Mouse (Mus musculus): ENCODE measurements around the gene Basp1. TPM values are rescaled to one million over a fixed set of nuclear protein-coding genes. Genes with fewer than 3 reads are reported as not detected.
A peak's percentile ranks its signal among the peaks of the same experiment; 100 is the strongest.

The Basp1 gene
- total and polyA plus RNA-seq, 2 experiments from 2014 or later = 547 to 1,429 TPM

- 48% methylated on average over 3 of the region's 3 CpGs for WGBS
- Histone ChIP-seq H3K27me3 (ENCODE audit: insufficient read depth, low read length) (no peaks in the 10 kb centered on the region), H3K4me1 (ENCODE audit: insufficient read depth, low read length) (peaks cover 33% of the 10 kb centered on the region), H3K27ac (ENCODE audit: low read depth, low read length) (no peak overlapping the region), H3K36me3 (ENCODE audit: insufficient read depth, low read length) (peaks cover 4% of the 10 kb centered on the region; the same call in 1 of the 2 replicates), H3K4me2 (ENCODE audit: low read depth, low read length, poor library complexity, severe bottlenecking) (no peak overlapping the region), H3K9me3 (ENCODE audit: low read length) (no peaks in the 10 kb centered on the region), H3K4me3 (ENCODE audit: low read depth, low read length) (no peak overlapping the region), H3K9ac (replicated peaks; ENCODE audit: low read length, poor library complexity, severe bottlenecking) (no peak overlapping the region)
- no peak for TF ChIP-seq CTCF (IDR thresholded peaks at IDR 0.05)
- DNase-seq (ENCODE audit: low spot score) = no peak
- ATAC-seq (ENCODE audit: low FRiP score) = no peak
Measured at GRCm38 (mm10) chr15:25402001-25402400, 11.6 kb downstream of the Basp1 start.

GRCm38 (mm10) chr15:25400276-25400675, 13.3 kb downstream of the Basp1 start:
- no peak overlapping the region for H3K9ac ChIP-seq (replicated peaks; ENCODE audit: low read length, poor library complexity, severe bottlenecking)
- H3K27ac ChIP-seq (ENCODE audit: low read depth, low read length) = no peak overlapping the region
- H3K4me2 ChIP-seq (ENCODE audit: low read depth, low read length, poor library complexity, severe bottlenecking) = no peak overlapping the region
- no peaks in the 10 kb centered on the region for H3K9me3 ChIP-seq (ENCODE audit: low read length)
- H3K4me1 ChIP-seq (ENCODE audit: insufficient read depth, low read length) = peaks cover 24% of the 10 kb centered on the region
- H3K36me3 ChIP-seq (ENCODE audit: insufficient read depth, low read length) = peaks cover 4% of the 10 kb centered on the region; the same call in 1 of the 2 replicates
- no peak for DNase-seq (ENCODE audit: low spot score)
- no peak overlapping the region for H3K4me3 ChIP-seq (ENCODE audit: low read depth, low read length)
- no peaks in the 10 kb centered on the region for H3K27me3 ChIP-seq (ENCODE audit: insufficient read depth, low read length)
- 0 out of 2 replicates have a peak, but pooled peaks have one; percentile 24 for ATAC-seq (ENCODE audit: low FRiP score)
- 75% methylated on average over 8 of the region's 8 CpGs for WGBS
- TF ChIP-seq CTCF (IDR thresholded peaks at IDR 0.05) = no peak

GRCm38 (mm10) chr15:25395912-25396590, 17.5 kb downstream of the Basp1 start:
- TF ChIP-seq CTCF (IDR thresholded peaks at IDR 0.05) = no peak
- Histone ChIP-seq H3K27ac (ENCODE audit: low read depth, low read length) (0 out of 2 replicates have a peak overlapping the region, but pooled peaks have one; percentile 18), H3K4me1 (ENCODE audit: insufficient read depth, low read length) (peaks cover 9% of the 10 kb centered on the region; the same call in 1 of the 2 replicates), H3K27me3 (ENCODE audit: insufficient read depth, low read length) (no peaks in the 10 kb centered on the region), H3K36me3 (ENCODE audit: insufficient read depth, low read length) (no peaks in the 10 kb centered on the region), H3K4me3 (ENCODE audit: low read depth, low read length) (no peak overlapping the region), H3K4me2 (ENCODE audit: low read depth, low read length, poor library complexity, severe bottlenecking) (no peak overlapping the region), H3K9me3 (ENCODE audit: low read length) (no peaks in the 10 kb centered on the region), H3K9ac (replicated peaks; ENCODE audit: low read length, poor library complexity, severe bottlenecking) (no peak overlapping the region)
- 70% methylated on average over 9 of the region's 9 CpGs for WGBS
- no peak for DNase-seq (ENCODE audit: low spot score)
- no peak for ATAC-seq (ENCODE audit: low FRiP score)

GRCm38 (mm10) chr15:25392525-25393099, 21.0 kb downstream of the Basp1 start:
- DNase-seq (ENCODE audit: low spot score) (no peak), ATAC-seq (ENCODE audit: low FRiP score) (no peak)
- H3K27me3 ChIP-seq (ENCODE audit: insufficient read depth, low read length) = no peaks in the 10 kb centered on the region
- no peak overlapping the region for H3K27ac ChIP-seq (ENCODE audit: low read depth, low read length)
- H3K9ac ChIP-seq (replicated peaks; ENCODE audit: low read length, poor library complexity, severe bottlenecking) = no peak overlapping the region
- 66% methylated on average over 4 of the region's 4 CpGs for WGBS
- H3K4me1 ChIP-seq (ENCODE audit: insufficient read depth, low read length) = peaks cover 8% of the 10 kb centered on the region; the same call in 1 of the 2 replicates
- TF ChIP-seq CTCF (IDR thresholded peaks at IDR 0.05) = no peak
- no peak overlapping the region for H3K4me2 ChIP-seq (ENCODE audit: low read depth, low read length, poor library complexity, severe bottlenecking)
- H3K9me3 ChIP-seq (ENCODE audit: low read length) = no peaks in the 10 kb centered on the region
- H3K4me3 ChIP-seq (ENCODE audit: low read depth, low read length) = no peak overlapping the region
- H3K36me3 ChIP-seq (ENCODE audit: insufficient read depth, low read length) = no peaks in the 10 kb centered on the region

GRCm38 (mm10) chr15:25391210-25391609, 22.4 kb downstream of the Basp1 start:
- TF ChIP-seq CTCF (IDR thresholded peaks at IDR 0.05) = no peak
- DNase-seq (ENCODE audit: low spot score) (no peak), ATAC-seq (ENCODE audit: low FRiP score) (no peak)
- Histone ChIP-seq H3K27ac (ENCODE audit: low read depth, low read length) (no peak overlapping the region), H3K9ac (replicated peaks; ENCODE audit: low read length, poor library complexity, severe bottlenecking) (no peak overlapping the region), H3K9me3 (ENCODE audit: low read length) (no peaks in the 10 kb centered on the region), H3K36me3 (ENCODE audit: insufficient read depth, low read length) (no peaks in the 10 kb centered on the region), H3K27me3 (ENCODE audit: insufficient read depth, low read length) (no peaks in the 10 kb centered on the region), H3K4me3 (ENCODE audit: low read depth, low read length) (no peak overlapping the region), H3K4me2 (ENCODE audit: low read depth, low read length, poor library complexity, severe bottlenecking) (no peak overlapping the region), H3K4me1 (ENCODE audit: insufficient read depth, low read length) (0 out of 2 replicates have a peak, but pooled peaks cover 2% of the 10 kb centered on the region)
- 79% methylated on average over 5 of the region's 5 CpGs for WGBS

GRCm38 (mm10) chr15:25387572-25387971, 26.0 kb downstream of the Basp1 start:
- Histone ChIP-seq H3K4me3 (ENCODE audit: low read depth, low read length) (no peak overlapping the region), H3K9ac (replicated peaks; ENCODE audit: low read length, poor library complexity, severe bottlenecking) (no peak overlapping the region), H3K9me3 (ENCODE audit: low read length) (no peaks in the 10 kb centered on the region), H3K27ac (ENCODE audit: low read depth, low read length) (no peak overlapping the region), H3K4me1 (ENCODE audit: insufficient read depth, low read length) (no peaks in the 10 kb centered on the region), H3K27me3 (ENCODE audit: insufficient read depth, low read length) (no peaks in the 10 kb centered on the region), H3K4me2 (ENCODE audit: low read depth, low read length, poor library complexity, severe bottlenecking) (no peak overlapping the region), H3K36me3 (ENCODE audit: insufficient read depth, low read length) (0 out of 2 replicates have a peak, but pooled peaks cover 3% of the 10 kb centered on the region)
- 43% methylated on average over 6 of the region's 6 CpGs for WGBS
- TF ChIP-seq CTCF (IDR thresholded peaks at IDR 0.05) = no peak
- DNase-seq (ENCODE audit: low spot score) = no peak
- ATAC-seq (ENCODE audit: low FRiP score) = no peak
